Mouse (Mus musculus) frontal cortex, adult (tissue): ENCODE data around the gene Gm21852.
"Not testable (repeated sequence)": the region's sequence is repeated elsewhere in the genome, so short reads cannot be mapped to it uniquely, and the experiment has no call there.

Experiments
- ATAC-seq: cut with Nextera tagmentation; 2 replicates; pipeline ENCODE4 v1.9.2; 2017; ENCODE audit warnings: mild to moderate bottlenecking, moderate library complexity, mixed read lengths; ENCODE audit not compliant: low TSS enrichment

Gm21852 gene

GRCm38 (mm10) chrY:40651896-40652295 is at the start of gene Gm21852:
Gm21852 (minus strand) TSS chrY:40651996.
- ATAC-seq: not testable (repeated sequence)
